Mouse (Mus musculus): ENCODE data around the gene Gtf2i. TPM values are rescaled to one million over a fixed set of nuclear protein-coding genes. Genes with fewer than 3 reads are reported as not detected.

Gene Gtf2i
- total and polyA plus RNA-seq, 3 experiments: 28.4 to 60.9 (median 42.2) TPM

DNA sequence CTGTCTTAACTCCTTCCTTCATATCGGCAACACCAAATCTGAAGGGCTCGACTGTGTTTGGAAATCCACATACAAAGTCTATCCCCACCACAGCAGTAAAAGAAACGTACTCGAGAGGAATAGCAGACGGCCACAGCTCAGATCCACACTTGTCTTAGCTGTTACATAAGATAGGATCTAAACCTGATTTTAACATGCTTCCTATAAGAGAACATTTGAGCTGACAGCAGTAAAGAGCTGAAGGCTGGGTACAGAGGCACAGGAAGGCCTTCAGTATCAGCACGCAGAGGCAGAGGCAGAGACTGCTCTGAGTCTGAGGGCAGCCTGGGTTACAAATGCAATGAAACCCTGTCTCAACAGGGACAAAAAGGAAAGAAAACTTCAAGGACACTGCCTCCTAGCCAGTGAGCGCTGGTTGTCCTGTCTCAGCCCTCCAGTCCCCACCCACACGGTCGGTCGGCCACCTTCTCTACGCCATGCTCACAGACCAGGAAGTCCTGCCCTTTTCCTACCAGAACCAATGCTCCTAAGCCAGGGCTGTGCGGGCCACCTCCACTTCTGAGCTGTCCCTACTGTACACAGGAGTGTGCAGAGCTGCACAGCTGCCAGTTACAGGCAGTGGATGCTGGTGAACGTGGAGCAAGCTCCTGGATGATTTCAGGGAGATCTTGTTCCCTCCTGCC lies 57.1 kb downstream of the Gtf2i start:
- H3K9ac ChIP-seq (ENCODE audit: insufficient read depth, low read depth): no peak overlapping the region
- no peak overlapping the region for H3K4me3 ChIP-seq (replicated peaks in 1 of 3; ENCODE audit: low read depth in 2 of 3, low read length in 2 of 3, poor library complexity in 1 of 3)
- TF ChIP-seq UBTF (IDR thresholded peaks at IDR 0.05; ENCODE audit: low read depth, low read length) (no peak), MYC (IDR thresholded peaks at IDR 0.05; ENCODE audit: low read depth, low read length) (no peak), SMC3 (IDR thresholded peaks at IDR 0.05; ENCODE audit: low read depth, low read length) (no peak), TBP (conservative IDR thresholded peaks at IDR 0.05; ENCODE audit: low read depth, low read length) (no peak), MEF2A (IDR thresholded peaks at IDR 0.05; ENCODE audit: borderline replicate concordance, low read depth, low read length) (no peak), CTCF (conservative IDR thresholded peaks at IDR 0.05 in 1 of 2, IDR thresholded peaks at IDR 0.05 in 1 of 2; ENCODE audit: low read depth in 2 of 2, low read length in 2 of 2) (no peak), E2F4 (IDR thresholded peaks at IDR 0.05; ENCODE audit: insufficient replicate concordance, low read depth, low read length) (no peak), MAX (IDR thresholded peaks at IDR 0.05; ENCODE audit: low read length) (no peak), POLR2AphosphoS2 (IDR thresholded peaks at IDR 0.05; ENCODE audit: low read depth, low read length) (no peak), POLR2A (IDR thresholded peaks at IDR 0.05; ENCODE audit: low read depth, low read length) (no peak), USF1 (IDR thresholded peaks at IDR 0.05; ENCODE audit: low read depth, low read length) (no peak), USF2 (conservative IDR thresholded peaks at IDR 0.05; ENCODE audit: low read depth, low read length) (no peak)
- no peaks in the 10 kb centered on the region for H3K27me3 ChIP-seq (replicated peaks)
- H3K36me3 ChIP-seq (replicated peaks in 1 of 2; ENCODE audit: control insufficient read depth in 1 of 2, insufficient read depth in 1 of 2, low read length in 1 of 2): peaks cover 69 to 91% of the 10 kb centered on the region in 2 experiments
- DNase-seq (ENCODE audit: extremely low read depth): no peak
- no peaks in the 10 kb centered on the region for H3K79me2 ChIP-seq (replicated peaks; ENCODE audit: control insufficient read depth, extremely low read depth, insufficient read depth, poor library complexity, severe bottlenecking)
- in situ Hi-C loops (cut with MboI; ENCODE audit: low pct_ligation_motif_present, low pct_unique_long_range_greater_than_20kb, low sequenced_read_pairs): no loop called here
- no peak overlapping the region for H3K4me2 ChIP-seq (ENCODE audit: insufficient read depth, low read depth, poor library complexity, severe bottlenecking)
- no peak overlapping the region for H3K27ac ChIP-seq (ENCODE audit: insufficient read depth, low read depth)
- dilution Hi-C loops (cut with MboI; ENCODE audit: extremely low pct_ligation_motif_present, extremely low pct_unique_long_range_greater_than_20kb, low sequenced_read_pairs): no loop called here
- H3K9me3 ChIP-seq (replicated peaks; ENCODE audit: low read length): no peaks in the 10 kb centered on the region
- H3K4me1 ChIP-seq (ENCODE audit: control insufficient read depth in 1 of 2, insufficient read depth in 2 of 2): peaks cover 4 to 10% of the 10 kb centered on the region in 2 experiments; a peak in 2 of 4 replicates

DNA sequence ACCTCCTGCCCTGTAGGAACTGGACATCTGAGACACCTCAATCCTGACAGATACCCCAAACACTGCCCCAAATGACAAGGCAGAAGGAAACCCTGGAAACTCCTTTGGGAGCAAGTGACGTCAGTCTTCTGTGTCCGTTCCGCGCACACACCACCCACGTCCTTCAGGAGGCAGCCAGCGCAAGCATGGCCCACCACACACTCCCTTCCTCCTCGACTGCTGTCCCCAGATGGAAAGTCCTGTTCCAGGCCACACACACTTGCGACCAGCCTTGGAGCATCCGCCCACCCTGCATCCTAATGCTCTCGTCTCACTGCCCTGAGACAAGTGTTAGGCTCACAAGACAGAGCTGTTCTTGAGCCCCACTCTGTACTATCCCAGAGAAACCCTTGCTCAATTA lies 59.3 kb downstream of the Gtf2i start:
- Histone ChIP-seq H3K36me3 (replicated peaks in 1 of 2; ENCODE audit: control insufficient read depth in 1 of 2, insufficient read depth in 1 of 2, low read length in 1 of 2) (peaks cover 66 to 90% of the 10 kb centered on the region in 2 experiments), H3K4me3 (replicated peaks in 1 of 3; ENCODE audit: low read depth in 2 of 3, low read length in 2 of 3, poor library complexity in 1 of 3) (no peak overlapping the region)

More for the DNA sequence above, 59.3 kb downstream of the Gtf2i start:
- no peaks in the 10 kb centered on the region for H3K9me3 ChIP-seq (replicated peaks; ENCODE audit: low read length)
- H3K79me2 ChIP-seq (replicated peaks; ENCODE audit: control insufficient read depth, extremely low read depth, insufficient read depth, poor library complexity, severe bottlenecking): no peaks in the 10 kb centered on the region
- H3K27ac ChIP-seq (ENCODE audit: insufficient read depth, low read depth): no peak overlapping the region
- H3K4me1 ChIP-seq (ENCODE audit: control insufficient read depth in 1 of 2, insufficient read depth in 2 of 2): peaks cover 4 to 10% of the 10 kb centered on the region in 2 experiments; a peak in 2 of 4 replicates
- H3K27me3 ChIP-seq (replicated peaks): no peaks in the 10 kb centered on the region
- no peak for DNase-seq (ENCODE audit: extremely low read depth)
- H3K9ac ChIP-seq (ENCODE audit: insufficient read depth, low read depth): no peak overlapping the region
- TF ChIP-seq POLR2A (IDR thresholded peaks at IDR 0.05; ENCODE audit: low read depth, low read length) (no peak), JUN (IDR thresholded peaks at IDR 0.05; ENCODE audit: insufficient read depth, low read depth, low read length) (no peak), USF2 (conservative IDR thresholded peaks at IDR 0.05; ENCODE audit: low read depth, low read length) (no peak), RAD21 (IDR thresholded peaks at IDR 0.05; ENCODE audit: low read depth, low read length) (no peak), ZKSCAN1 (IDR thresholded peaks at IDR 0.05; ENCODE audit: borderline replicate concordance, low read depth, low read length) (no peak), MAFK (IDR thresholded peaks at IDR 0.05; ENCODE audit: insufficient replicate concordance, low read length) (no peak), JUND (conservative IDR thresholded peaks at IDR 0.05; ENCODE audit: low read depth, low read length) (no peak), BHLHE40 (IDR thresholded peaks at IDR 0.05; ENCODE audit: low read depth, low read length) (no peak), MXI1 (IDR thresholded peaks at IDR 0.05; ENCODE audit: low read depth, low read length) (no peak)
- dilution Hi-C loops (cut with MboI; ENCODE audit: extremely low pct_ligation_motif_present, extremely low pct_unique_long_range_greater_than_20kb, low sequenced_read_pairs) (no loop called here), in situ Hi-C loops (cut with MboI; ENCODE audit: low pct_ligation_motif_present, low pct_unique_long_range_greater_than_20kb, low sequenced_read_pairs) (no loop called here)
- H3K4me2 ChIP-seq (ENCODE audit: insufficient read depth, low read depth, poor library complexity, severe bottlenecking): no peak overlapping the region

All from CH12.LX (cell line).